21 mouse cellular contexts compared by ENCODE assay signal in genomic region chr5:38016945-38017344, GRCm38 (mm10). TPM values are rescaled to one million over a fixed set of nuclear protein-coding genes. Genes with fewer than 3 reads are reported as not detected.
DNase-seq lines count a peak whose midpoint lies in the region; ATAC-seq and TF ChIP-seq lines count a peak whose summit lies in the region.
"Had no signal": no experiment of that assay in that cellular context is flagged by ENCODE, and none has a peak within 500 bp of the region (broad histone marks: within the 10 kb centered on the region; RNA-seq: fewer than 3 reads in every experiment).

No protein-coding gene starts in this region.

- H3K4me2 ChIP-seq in kidney, embryonic 16.5 days (replicated peaks; ENCODE audit: low read depth, low read length): no peak overlapping the region
- H3K4me2 ChIP-seq in midbrain, embryonic 14.5 days (ENCODE audit: low read length): no peak overlapping the region
- H3K4me2 ChIP-seq: embryonic facial prominence, embryonic 15.5 days; heart, embryonic 12.5 days; hindbrain, embryonic 15.5 days had no signal

- H3K4me1 ChIP-seq in brown adipose tissue, adult 24 weeks (ENCODE audit: control insufficient read depth, insufficient read depth, insufficient read length, low read length): peaks cover 6% of the 10 kb centered on the region; the same call in 1 of the 2 replicates
- H3K4me1 ChIP-seq in kidney, embryonic 16.5 days (ENCODE audit: insufficient read depth, low read length): no peaks in the 10 kb centered on the region
- no peaks in the 10 kb centered on the region for H3K4me1 ChIP-seq in midbrain, embryonic 14.5 days (ENCODE audit: control insufficient read depth, insufficient read depth, low read length)
- H3K4me1 ChIP-seq: embryonic facial prominence, embryonic 15.5 days; heart, embryonic 12.5 days; hindbrain, embryonic 15.5 days had no signal

- intact Hi-C loops in gastrocnemius, adult 2 months (cut with DNase I): no loop called here
- intact Hi-C loops in gastrocnemius, postnatal 14 days (cut with DNase I; ENCODE audit: low total_unique reads): no loop called here

- no peak overlapping the region for H3K27ac ChIP-seq in gastrocnemius, adult 2 months
- H3K27ac ChIP-seq in brown adipose tissue, adult 24 weeks (replicated peaks; ENCODE audit: low read depth, low read length): peak overlapping the region; percentile 47
- no peak overlapping the region for H3K27ac ChIP-seq in kidney, embryonic 16.5 days (ENCODE audit: low read length)
- H3K27ac ChIP-seq in midbrain, embryonic 14.5 days (replicated peaks; ENCODE audit: low read depth, low read length): no peak overlapping the region
- H3K27ac ChIP-seq: embryonic facial prominence, embryonic 15.5 days; forebrain, embryonic 10.5 days; hindbrain, embryonic 10.5 days; hindbrain, embryonic 15.5 days had no signal

- no peak overlapping the region for H3K4me3 ChIP-seq in gastrocnemius, adult 2 months
- no peak overlapping the region for H3K4me3 ChIP-seq in brown adipose tissue, adult 24 weeks (ENCODE audit: insufficient read depth, low read depth, low read length)
- no peak overlapping the region for H3K4me3 ChIP-seq in kidney, embryonic 16.5 days (ENCODE audit: low read length)
- H3K4me3 ChIP-seq in midbrain, embryonic 14.5 days (replicated peaks; ENCODE audit: low read depth, low read length): no peak overlapping the region
- H3K4me3 ChIP-seq: embryonic facial prominence, embryonic 15.5 days; erythroblast, embryonic 14.5 days; forebrain, embryonic 10.5 days; heart, embryonic 12.5 days; hindbrain, embryonic 10.5 days; hindbrain, embryonic 15.5 days had no signal

- H3K9ac ChIP-seq in kidney, embryonic 16.5 days (replicated peaks; ENCODE audit: low read length): no peak overlapping the region
- H3K9ac ChIP-seq in midbrain, embryonic 14.5 days (replicated peaks; ENCODE audit: low read length): no peak overlapping the region
- H3K9ac ChIP-seq: embryonic facial prominence, embryonic 15.5 days; heart, embryonic 12.5 days; hindbrain, embryonic 15.5 days had no signal

- no peaks in the 10 kb centered on the region for H3K36me3 ChIP-seq in kidney, embryonic 16.5 days (ENCODE audit: insufficient read depth, low read length)
- H3K36me3 ChIP-seq in midbrain, embryonic 14.5 days (ENCODE audit: control insufficient read depth, insufficient read depth, low read length): no peaks in the 10 kb centered on the region
- H3K36me3 ChIP-seq: embryonic facial prominence, embryonic 15.5 days; forebrain, embryonic 10.5 days; heart, embryonic 12.5 days; hindbrain, embryonic 10.5 days; hindbrain, embryonic 15.5 days had no signal

- TF ChIP-seq CTCF in gastrocnemius, adult 2 months (IDR thresholded peaks at IDR 0.05): no peak

- DNase-seq in adrenal gland, adult 2 months: peak; percentile 21
- DNase-seq in adrenal gland, postnatal 4 days (ENCODE audit: low spot score in 2 of 2): no peak
- peak; percentile 31 for DNase-seq in gastrocnemius, adult 2 months
- DNase-seq in gastrocnemius, postnatal 14 days: no peak
- DNase-seq in midbrain, embryonic 14.5 days: no peak
- DNase-seq: cerebellum, adult 11 months; cerebellum, adult 8-10 months; cerebellum, postnatal 14 days; embryo, embryonic 11 days; gastrocnemius, postnatal 10 days; kidney, adult 2 months had no signal

- H3K27me3 ChIP-seq in kidney, embryonic 16.5 days (ENCODE audit: insufficient read depth, low read length): no peaks in the 10 kb centered on the region
- no peaks in the 10 kb centered on the region for H3K27me3 ChIP-seq in midbrain, embryonic 14.5 days (ENCODE audit: control insufficient read depth, insufficient read depth, low read length)
- H3K27me3 ChIP-seq: embryonic facial prominence, embryonic 15.5 days; hindbrain, embryonic 15.5 days had no signal

- ATAC-seq in kidney, embryonic 16.5 days (ENCODE audit: low FRiP score, low TSS enrichment): no peak
- ATAC-seq in midbrain, embryonic 14.5 days (ENCODE audit: low FRiP score, low TSS enrichment): no peak
- ATAC-seq: forebrain, embryonic 14.5 days; intestine, embryonic 16.5 days had no signal

- no peaks in the 10 kb centered on the region for H3K9me3 ChIP-seq in kidney, embryonic 16.5 days (ENCODE audit: low read length)
- H3K9me3 ChIP-seq in midbrain, embryonic 14.5 days (ENCODE audit: control insufficient read depth, low read length): no peaks in the 10 kb centered on the region
- H3K9me3 ChIP-seq: embryonic facial prominence, embryonic 15.5 days; forebrain, embryonic 10.5 days; heart, embryonic 12.5 days; hindbrain, embryonic 10.5 days; hindbrain, embryonic 15.5 days had no signal

- WGBS in kidney, embryonic 16.5 days: 84% methylated on average over 3 of the region's 3 CpGs
- 87% methylated on average over 3 of the region's 3 CpGs for WGBS in midbrain, embryonic 14.5 days

RNA-seq across cellular contexts. Expression of gene Stx18, which starts 21.6 kb away (rescaled TPM):
- total RNA-seq in adrenal gland, adult 2 months (2021): 10 to 100 TPM; 31.9 to 37.1 TPM
- 12.9 and 14.6 TPM in 2 replicates for polyA plus RNA-seq in adrenal gland, adult 2 months (2012; rRNA removed)
- 10 to 100 TPM; 30.8 to 34.4 TPM for total RNA-seq in adrenal gland, postnatal 4 days (2021)
- 10 to 100 TPM; 14.3 to 15.1 TPM for total RNA-seq in gastrocnemius, adult 2 months (2021)
- 10 to 100 TPM; 14.7 to 16.2 TPM for total RNA-seq in gastrocnemius, postnatal 14 days (2021)
- 52.3 and 61.2 TPM in 2 replicates for polyA plus RNA-seq in brown adipose tissue, adult 24 weeks (2012; ENCODE audit: insufficient read depth, insufficient read length, missing spikeins)
- polyA plus RNA-seq in kidney, embryonic 16.5 days (2015; fragmentation: Nextera tagmentation; extraction: Ambion mirVana): 48.2 and 54.5 TPM in 2 replicates
- polyA plus RNA-seq in midbrain, embryonic 14.5 days (2014; fragmentation: Nextera tagmentation; extraction: Ambion mirVana): 29.5 and 33.2 TPM in 2 replicates

Comparison
In these comparisons a context has a peak if more than half of its experiments do, and no peak if none do; other contexts are left out.
1. DNase-seq: peak in adrenal gland, adult 2 months (single experiment) and gastrocnemius, adult 2 months (single experiment); none in adrenal gland, postnatal 4 days (0 of 2), gastrocnemius, postnatal 14 days (single experiment) and midbrain, embryonic 14.5 days (single experiment).